Mouse (Mus musculus): ENCODE results near the gene Ttc30a2.

GRCm38 (mm10) chr2:75963211-75963840, 14.6 kb downstream of the Ttc30a2 start:
- TF ChIP-seq CTCF (IDR thresholded peaks at IDR 0.05; ENCODE audit: low read depth) (no peak), EP300 (IDR thresholded peaks at IDR 0.05; ENCODE audit: low read depth) (no peak)
